Mouse (Mus musculus): Measurements from ENCODE around the gene Slc35e3.

Slc35e3 gene

GRCm38 (mm10) chr10:117696021-117696826, 49.9 kb downstream of the Slc35e3 start:
- DNase-seq: no peak

- no peak for DNase-seq
Observed at GRCm38 (mm10) chr10:117695605-117696004, 50.6 kb downstream of the Slc35e3 start.

- DNase-seq: no peak
Observed at GRCm38 (mm10) chr10:117695027-117695426, 51.1 kb downstream of the Slc35e3 start.

- DNase-seq: no peak
Observed at GRCm38 (mm10) chr10:117694255-117694953, 51.8 kb downstream of the Slc35e3 start.

- no peak for DNase-seq
Observed at GRCm38 (mm10) chr10:117692953-117693352, 53.2 kb downstream of the Slc35e3 start.

- DNase-seq: no peak
Observed at GRCm38 (mm10) chr10:117692173-117692572, 54.0 kb downstream of the Slc35e3 start.

GRCm38 (mm10) chr10:117691389-117691968, 54.7 kb downstream of the Slc35e3 start:
- no peak for DNase-seq

GRCm38 (mm10) chr10:117690770-117691296, 55.3 kb downstream of the Slc35e3 start:
- no peak for DNase-seq

- no peak for DNase-seq
Observed at GRCm38 (mm10) chr10:117690101-117690352, 56.1 kb downstream of the Slc35e3 start.

GRCm38 (mm10) chr10:117689297-117690100, 56.7 kb downstream of the Slc35e3 start:
- DNase-seq: no peak

GRCm38 (mm10) chr10:117688204-117689151, 57.7 kb downstream of the Slc35e3 start:
- DNase-seq: no peak

- no peak for DNase-seq
Observed at GRCm38 (mm10) chr10:117687577-117687976, 58.6 kb downstream of the Slc35e3 start.

GRCm38 (mm10) chr10:117687018-117687417, 59.1 kb downstream of the Slc35e3 start:
- DNase-seq: no peak

- DNase-seq: no peak
Observed at GRCm38 (mm10) chr10:117685849-117686591, 60.1 kb downstream of the Slc35e3 start.

GRCm38 (mm10) chr10:117685171-117685848, 60.9 kb downstream of the Slc35e3 start:
- no peak for DNase-seq

GRCm38 (mm10) chr10:117684298-117685170, 61.6 kb downstream of the Slc35e3 start:
- DNase-seq: no peak

- no peak for DNase-seq
Observed at GRCm38 (mm10) chr10:117683734-117684037, 62.5 kb downstream of the Slc35e3 start.

Data from thymus, postnatal 25 days (tissue).